Mouse (Mus musculus) adrenal gland, adult 18-20 months (tissue): ENCODE data around the gene Myo18b. TPM values are rescaled to one million over a fixed set of nuclear protein-coding genes. Genes with fewer than 3 reads are reported as not detected.

ENCODE experiments used
- DNase-seq, 2 experiments: peaks; one replicate each; pipeline ENCODE4 v3.0.0; 2021 to 2022; ENCODE audit warnings: low spot score in 2 of 2
- total RNA-seq, 2 experiments: library from RNA; stranded (reverse); gene quantifications; 1 replicate in 1 of 2; 2 replicates in 1 of 2; pipeline ENCODE4 v1.2.3; 2021

Gene Myo18b
- total RNA-seq, 2 experiments from 2014 or later: 0.07 to 0.45 TPM

DNA sequence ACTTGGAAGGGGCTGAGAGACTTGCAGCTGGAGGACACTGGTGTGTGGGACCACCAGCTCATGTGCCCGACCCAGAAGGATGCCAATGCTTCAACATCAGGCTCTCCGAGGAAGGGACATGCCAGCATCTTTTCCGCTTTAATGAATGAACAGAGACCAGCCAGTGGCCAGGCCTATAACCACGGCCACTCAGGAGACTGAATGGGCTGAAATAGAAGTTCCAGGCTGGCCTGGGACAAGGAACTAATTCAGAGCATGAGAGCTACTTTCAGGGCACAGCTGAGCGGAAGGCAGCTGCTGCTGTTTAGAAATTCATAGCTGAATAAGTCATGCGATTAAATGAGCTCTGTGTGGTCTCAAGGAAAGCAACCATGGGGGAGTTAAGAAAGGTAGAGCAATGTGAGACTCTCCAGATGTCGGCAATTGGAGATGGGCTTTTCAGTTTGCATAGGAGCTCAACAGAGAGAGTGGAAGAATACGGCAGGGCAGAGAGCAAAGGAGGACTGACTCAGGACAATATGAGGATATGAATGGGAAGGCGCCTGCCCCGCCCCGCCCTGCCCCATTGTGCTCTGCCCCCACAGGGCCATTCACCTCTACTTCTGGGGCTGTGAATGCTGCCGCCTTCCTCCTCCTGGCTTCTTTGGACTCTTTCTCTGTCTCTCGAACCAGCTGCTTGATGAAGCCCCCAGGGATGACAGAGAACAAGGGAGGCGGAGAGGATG, 18.6 kb downstream of the Myo18b start:
- no peak for DNase-seq

DNA sequence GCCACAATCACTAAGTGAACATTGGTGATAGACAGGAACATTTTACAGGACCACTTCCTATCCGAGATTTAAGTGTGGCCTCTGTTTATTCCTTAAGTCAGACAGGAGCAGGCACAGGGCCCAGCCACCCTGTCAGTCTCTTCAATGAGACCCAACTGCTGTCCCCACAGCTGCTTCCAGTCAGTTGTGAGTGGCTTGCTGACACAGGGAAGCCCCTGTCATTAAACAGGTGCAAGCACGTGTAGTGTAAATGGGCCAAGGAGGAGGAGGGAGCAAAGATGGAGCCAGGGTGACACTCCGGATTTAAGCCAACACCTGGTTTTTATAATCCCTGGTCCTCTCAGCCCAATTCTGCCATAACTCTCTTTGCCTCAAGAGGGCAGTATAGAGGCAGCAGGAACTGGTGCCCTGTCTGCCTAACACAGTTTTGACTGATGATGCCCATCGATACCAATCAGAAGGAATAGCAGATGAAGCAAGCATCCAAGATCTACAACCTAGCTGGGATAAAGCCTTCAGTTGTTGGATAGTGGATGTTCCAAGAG, 19.2 kb downstream of the Myo18b start:
- peak in 1 of 2 experiments; percentile 47 for DNase-seq

GRCm38 (mm10) chr5:112872999-112873398, 23.2 kb downstream of the Myo18b start:
- DNase-seq: no peak

GRCm38 (mm10) chr5:112870729-112871128, 25.4 kb downstream of the Myo18b start:
- DNase-seq: peak; percentile 79 to 81

DNA sequence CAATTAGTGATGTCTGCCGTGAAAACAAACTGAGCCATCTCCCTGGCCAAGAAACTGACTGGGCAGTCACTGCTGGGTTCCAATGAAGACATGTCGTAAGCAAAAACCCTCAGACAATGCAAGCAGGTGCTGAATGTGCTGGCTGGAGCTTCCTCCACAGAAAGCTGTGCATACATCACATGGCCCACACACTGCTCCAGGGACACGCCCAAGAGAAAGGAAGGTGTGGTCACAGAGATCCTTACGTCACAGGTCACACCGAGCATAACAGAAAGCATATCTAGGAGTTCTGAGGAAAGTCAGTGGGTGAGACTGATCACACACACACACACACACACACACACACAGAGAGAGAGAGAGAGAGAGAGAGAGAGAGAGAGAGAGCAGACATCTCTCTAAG, 27.5 kb downstream of the Myo18b start:
- DNase-seq: no peak

GRCm38 (mm10) chr5:112864719-112865367, 31.3 kb downstream of the Myo18b start:
- DNase-seq: peak; percentile 44 to 59

GRCm38 (mm10) chr5:112859379-112860035, 36.7 kb downstream of the Myo18b start:
- peak in 1 of 2 experiments; percentile 34 for DNase-seq

GRCm38 (mm10) chr5:112853179-112853578, 43.0 kb downstream of the Myo18b start:
- no peak for DNase-seq

DNA sequence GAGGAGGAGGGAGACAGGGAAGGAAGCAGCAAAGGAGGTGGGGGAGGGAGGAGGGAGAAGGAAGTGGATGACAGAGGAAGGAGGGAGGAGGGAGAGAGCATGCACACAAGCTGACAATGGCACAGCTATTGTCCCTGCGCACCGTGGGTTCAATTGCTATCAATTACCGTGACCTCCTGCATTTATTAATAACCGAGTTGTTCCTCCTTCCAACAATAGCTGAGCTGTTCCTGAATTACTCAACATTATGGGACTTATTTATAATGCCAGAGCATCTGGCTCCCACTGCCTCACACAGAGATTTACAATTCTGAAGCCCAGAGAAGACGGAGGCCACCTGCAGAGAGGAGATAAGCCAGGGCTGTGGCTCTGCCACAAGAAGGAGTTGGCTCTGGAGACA, 44.8 kb downstream of the Myo18b start:
- DNase-seq: no peak

DNA sequence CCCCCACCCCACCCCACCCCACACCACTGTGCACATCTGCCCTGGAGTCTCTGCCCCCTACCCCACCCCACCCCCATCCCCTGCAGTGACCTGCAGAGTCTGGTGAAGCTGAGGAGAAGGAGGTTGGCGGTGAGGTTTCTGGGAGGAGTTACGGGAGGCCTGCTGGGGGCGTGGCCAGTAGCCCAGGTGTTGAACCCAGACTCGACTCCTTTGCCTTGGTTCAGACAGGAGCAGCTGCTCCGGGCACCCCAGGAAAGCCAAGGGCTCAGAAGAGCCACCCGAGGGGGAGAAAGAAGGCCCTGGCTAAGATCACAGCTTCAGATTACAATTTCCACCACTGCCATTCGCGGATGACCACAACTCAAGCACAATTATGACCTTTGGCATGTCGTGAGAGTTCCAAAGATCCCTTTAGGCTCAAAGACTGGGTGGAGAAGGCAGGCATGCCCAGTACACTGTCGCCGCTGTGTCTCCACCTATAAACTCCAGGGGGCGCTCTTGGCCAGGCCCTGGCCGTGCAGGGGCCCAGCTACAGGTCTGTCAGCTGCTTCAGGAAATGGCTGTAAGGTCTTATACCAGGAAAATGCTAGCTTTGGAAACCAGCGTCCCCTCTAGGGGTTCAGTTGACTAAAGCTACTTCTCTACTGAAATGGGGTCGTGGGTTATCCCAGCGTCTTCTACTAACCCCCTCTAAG, 47.4 kb downstream of the Myo18b start:
- peak; percentile 49 for DNase-seq

DNA sequence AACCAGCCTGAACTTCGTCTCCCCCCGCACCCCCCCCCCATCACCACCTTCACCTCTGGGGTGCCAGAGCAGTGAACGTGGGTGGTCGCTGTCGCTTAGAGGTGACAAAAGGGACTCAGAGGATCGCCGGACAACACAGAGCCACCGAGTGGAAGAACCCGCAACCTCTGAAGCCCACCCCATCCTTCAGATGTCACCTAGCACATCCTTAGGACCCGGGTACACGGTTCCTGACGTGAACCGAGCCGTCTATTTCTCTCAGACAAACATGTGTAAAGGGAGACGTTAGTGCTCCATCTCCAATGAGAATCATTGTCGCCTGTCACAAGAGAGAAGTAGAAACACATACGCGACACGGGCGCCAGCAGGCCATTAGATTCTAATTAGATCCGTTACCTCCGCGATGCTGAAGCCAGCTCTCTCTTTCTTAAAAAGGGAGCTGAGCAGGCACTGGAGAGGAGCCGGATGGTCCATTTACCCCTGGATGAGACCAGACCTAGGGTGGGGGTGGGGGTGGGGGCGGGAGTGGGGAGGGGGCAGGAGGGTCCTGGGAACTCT, 48.1 kb downstream of the Myo18b start:
- DNase-seq: no peak

GRCm38 (mm10) chr5:112846146-112846545, 50.0 kb downstream of the Myo18b start:
- no peak for DNase-seq

DNA sequence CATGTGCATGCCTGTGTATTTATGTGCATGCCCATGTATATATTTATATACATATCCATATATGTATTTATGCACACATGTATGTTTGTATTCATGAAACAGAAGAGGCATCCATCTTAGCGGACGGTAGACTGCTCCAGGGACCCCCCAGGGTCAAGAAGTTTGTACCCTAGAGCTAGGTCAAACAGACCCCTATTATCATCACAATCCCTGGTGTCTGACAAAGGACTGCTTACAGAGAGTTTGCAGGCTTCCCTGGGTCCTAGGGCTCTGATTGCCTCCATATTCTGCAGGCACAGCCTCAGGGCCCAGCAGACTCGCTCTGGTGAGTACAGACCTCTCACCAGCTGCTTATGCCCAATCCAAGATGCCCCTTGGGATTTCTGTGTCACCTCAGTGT, 51.7 kb downstream of the Myo18b start:
- no peak for DNase-seq

DNA sequence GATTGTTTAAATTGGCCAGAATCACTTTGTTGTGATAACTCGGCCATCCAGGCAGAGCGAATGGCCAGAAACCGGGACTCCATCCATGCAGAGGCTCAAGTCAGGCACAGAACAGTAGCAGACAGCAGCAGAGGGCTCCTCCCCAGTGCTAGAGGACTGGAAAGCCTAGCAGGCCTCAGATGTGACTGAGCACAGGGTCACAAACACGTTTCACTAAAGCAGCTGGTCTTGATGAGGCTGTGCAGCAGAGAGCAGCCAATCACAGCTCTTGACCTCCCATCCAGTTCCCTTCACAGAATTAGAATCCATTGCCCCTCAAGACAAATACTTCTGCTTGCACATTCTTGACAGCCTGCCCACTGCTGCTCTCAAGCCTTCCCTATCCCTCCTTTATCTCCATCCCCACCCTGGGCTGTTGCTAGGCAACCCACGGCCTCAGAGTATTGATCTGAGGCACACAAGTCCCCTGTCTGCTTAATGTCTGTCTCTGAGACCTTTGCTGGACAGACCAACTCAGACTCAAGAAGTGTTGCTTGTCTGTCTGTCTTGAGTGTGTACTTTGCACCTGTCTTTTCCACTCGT, 52.4 kb downstream of the Myo18b start:
- no peak for DNase-seq

- no peak for DNase-seq
Observed at GRCm38 (mm10) chr5:112842696-112843095, 53.5 kb downstream of the Myo18b start.

GRCm38 (mm10) chr5:112841850-112842249, 54.3 kb downstream of the Myo18b start:
- DNase-seq: no peak

- DNase-seq: no peak
Observed at GRCm38 (mm10) chr5:112834896-112835295, 61.3 kb downstream of the Myo18b start.

- DNase-seq: no peak
Observed at GRCm38 (mm10) chr5:112833866-112834265, 62.3 kb downstream of the Myo18b start.

GRCm38 (mm10) chr5:112825091-112825794, 70.9 kb downstream of the Myo18b start:
- no peak for DNase-seq

- peak; percentile 18 to 27 for DNase-seq
Observed at GRCm38 (mm10) chr5:112824376-112824775, 71.8 kb downstream of the Myo18b start.
